Mouse (Mus musculus) midbrain, embryonic 10.5 days (tissue): ENCODE measurements around the gene Ormdl3. TPM values are rescaled to one million over a fixed set of nuclear protein-coding genes. Genes with fewer than 3 reads are reported as not detected.

Experiments
- DNase-seq: peaks from one replicate; pipeline ENCODE4 v3.0.0-alpha.2; 2017; ENCODE audit warnings: low spot score
- H3K27ac ChIP-seq: fragments of 300-500 bp; sonication (generic); replicated peaks from 2 replicates; pipeline ENCODE4 v1.5.1; 2016; ENCODE audit warnings: mild to moderate bottlenecking
- H3K27me3 ChIP-seq: fragments of 300-500 bp; sonication (generic); 2 replicates; pipeline ENCODE4 v1.6.1; 2016; ENCODE audit warnings: low read depth, mild to moderate bottlenecking; ENCODE audit not compliant: poor library complexity, severe bottlenecking
- H3K36me3 ChIP-seq: fragments of 300-500 bp; sonication (generic); 2 replicates; pipeline ENCODE4 v1.6.1; 2016; ENCODE audit warnings: mild to moderate bottlenecking, moderate library complexity
- H3K4me1 ChIP-seq: fragments of 300-500 bp; sonication (generic); 2 replicates; pipeline ENCODE4 v1.6.1; 2016
- H3K4me3 ChIP-seq: fragments of 300-500 bp; sonication (generic); 2 replicates; pipeline ENCODE4 v1.5.1; 2016; ENCODE audit warnings: mild to moderate bottlenecking, moderate library complexity
- H3K9me3 ChIP-seq: fragments of 300-500 bp; sonication (generic); replicated peaks from 2 replicates; pipeline ENCODE4 v1.6.1; 2016; ENCODE audit warnings: mild to moderate bottlenecking
- WGBS: fragments of 180-500 bp; shearing (Covaris S2); methylation state at CpG from one replicate; pipeline ENCODE4 v1.1.7; 2016; 5-methylcytosine and 5-hydroxymethylcytosine counted together
- polyA plus RNA-seq: library from polyadenylated mRNA; unstranded; fragments of >200 nt; fragmentation: Nextera tagmentation; extraction: Ambion mirVana; gene quantifications from 2 replicates; pipeline ENCODE4 v1.2.1, GENCODE M21; 2016

Gene Ormdl3
- polyA plus RNA-seq, 1 experiment from 2014 or later, result 65.8 TPM

DNA sequence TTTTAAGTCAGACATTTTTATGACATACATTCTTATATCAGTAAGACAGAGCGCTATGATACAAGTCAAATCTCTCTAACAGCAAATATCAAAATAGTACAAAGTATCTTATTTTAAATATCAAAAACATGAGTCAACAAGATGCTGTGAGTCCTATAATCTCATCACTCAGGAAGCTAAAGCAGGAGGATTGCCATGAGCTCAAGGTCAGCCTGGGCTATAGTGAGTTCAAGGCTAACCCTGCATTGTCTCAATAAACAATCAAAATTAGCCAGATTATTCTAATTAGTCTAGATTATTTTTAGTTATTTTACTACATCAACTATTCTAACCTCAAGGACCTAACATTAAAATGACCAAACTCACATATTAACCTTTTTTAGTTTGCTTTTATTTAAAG lies 43.8 kb downstream of the Ormdl3 start:
- no peak for DNase-seq
- WGBS, result 78% methylated on average over 1 of the region's 1 CpGs
- Histone ChIP-seq H3K27me3 (peaks cover 76% of the 10 kb centered on the region), H3K27ac (no peak overlapping the region), H3K4me1 (peaks cover 9% of the 10 kb centered on the region), H3K9me3 (no peaks in the 10 kb centered on the region; the same call in 1 of the 2 replicates), H3K4me3 (no peak overlapping the region), H3K36me3 (no peaks in the 10 kb centered on the region)

DNA sequence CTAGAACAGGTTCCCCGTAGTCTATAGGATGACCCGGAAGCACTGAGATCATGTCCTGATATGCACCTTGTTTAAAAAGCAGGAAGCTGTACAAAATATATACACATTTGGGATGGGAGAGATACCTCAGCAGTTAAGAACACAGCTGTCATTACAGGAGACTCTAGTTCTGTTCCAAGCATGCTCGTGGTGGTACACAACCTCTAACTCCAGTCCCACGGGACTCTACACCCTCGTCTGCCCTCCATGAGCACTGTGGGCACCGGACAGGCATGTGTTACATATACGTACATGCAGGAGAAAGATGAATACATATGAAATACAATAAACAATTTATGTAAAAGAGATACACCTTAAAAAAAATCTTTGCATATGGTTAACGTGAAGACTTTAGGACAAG lies 44.6 kb downstream of the Ormdl3 start:
- Histone ChIP-seq H3K27me3 (peaks cover 67% of the 10 kb centered on the region), H3K9me3 (no peaks in the 10 kb centered on the region; the same call in 1 of the 2 replicates), H3K4me3 (no peak overlapping the region), H3K36me3 (no peaks in the 10 kb centered on the region), H3K27ac (no peak overlapping the region), H3K4me1 (peaks cover 9% of the 10 kb centered on the region)
- no peak for DNase-seq
- 73% methylated on average over 8 of the region's 8 CpGs for WGBS

DNA sequence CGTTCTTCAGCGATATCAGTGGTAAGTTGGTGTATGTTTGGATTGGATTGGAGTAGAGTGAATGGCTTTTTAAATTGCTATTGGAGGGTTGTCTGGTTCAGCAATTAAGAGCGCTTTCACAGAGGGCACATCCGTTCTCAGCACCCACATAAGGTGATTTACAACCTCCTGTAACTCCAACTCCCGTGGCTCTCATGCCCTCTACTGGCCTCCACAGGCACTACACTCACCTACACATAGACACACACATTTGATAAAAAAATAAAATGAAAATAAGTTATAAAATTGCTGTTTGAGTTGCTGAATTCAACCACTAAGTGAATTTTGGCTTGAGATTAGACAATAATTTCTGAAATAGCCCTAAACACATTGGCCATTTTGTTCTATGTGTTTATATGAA lies 46.8 kb downstream of the Ormdl3 start:
- H3K27ac ChIP-seq, result no peak overlapping the region
- H3K36me3 ChIP-seq, result no peaks in the 10 kb centered on the region
- 82% methylated on average over 5 of the region's 5 CpGs for WGBS

DNA sequence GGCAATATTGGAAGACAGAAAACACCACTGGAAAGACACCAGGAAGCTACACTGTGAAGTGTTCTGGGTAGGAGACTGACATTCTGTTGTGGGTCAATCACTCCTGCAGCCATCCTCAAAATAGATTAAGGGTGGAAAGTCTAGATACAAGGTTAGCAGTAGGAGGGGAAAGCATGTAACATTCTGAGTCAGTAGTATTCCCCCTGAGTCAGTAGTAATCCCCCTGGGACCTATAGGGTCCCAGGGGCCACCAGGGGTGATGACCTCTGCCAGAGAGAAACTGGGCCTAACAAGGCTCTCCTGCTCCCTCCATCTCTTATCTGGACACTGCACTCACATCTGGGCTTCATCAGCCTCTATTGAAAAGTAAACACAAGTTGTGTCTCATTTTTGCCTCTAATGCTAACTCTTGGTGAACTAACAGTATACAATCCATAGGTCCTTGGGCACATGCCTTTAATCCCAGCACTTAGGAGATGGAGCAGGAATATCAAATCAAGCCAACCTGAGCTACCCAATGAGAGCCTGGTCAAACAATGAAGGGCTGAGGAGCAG lies 49.6 kb downstream of the Ormdl3 start:
- H3K9me3 ChIP-seq, result no peaks in the 10 kb centered on the region; the same call in 1 of the 2 replicates
- H3K36me3 ChIP-seq, result no peaks in the 10 kb centered on the region
- no peaks in the 10 kb centered on the region for H3K4me1 ChIP-seq
- DNase-seq, result no peak
- peaks cover 17% of the 10 kb centered on the region for H3K27me3 ChIP-seq
- no peak overlapping the region for H3K4me3 ChIP-seq
- no peak overlapping the region for H3K27ac ChIP-seq

More for the DNA sequence above, 46.8 kb downstream of the Ormdl3 start:
- H3K4me1 ChIP-seq, result peaks cover 2% of the 10 kb centered on the region
- H3K4me3 ChIP-seq, result no peak overlapping the region
- peaks cover 45% of the 10 kb centered on the region for H3K27me3 ChIP-seq
- no peaks in the 10 kb centered on the region; the same call in 1 of the 2 replicates for H3K9me3 ChIP-seq
- DNase-seq, result no peak

Other genes starting within 250 kb of the Ormdl3 start
- 1.0 and 1.6 TPM in 2 replicates for gene Ppp1r1b, start 239.0 kb downstream of the Ormdl3 start, polyA plus RNA-seq
- gene Stard3, start 229.0 kb downstream of the Ormdl3 start, polyA plus RNA-seq, result 54.5 and 55.6 TPM in 2 replicates
- 0.19 TPM in 1 of 2 replicates, not detected in the other for gene Tcap, start 203.6 kb downstream of the Ormdl3 start, polyA plus RNA-seq
- not detected in 2 replicates for gene Pnmt, start 200.9 kb downstream of the Ormdl3 start, polyA plus RNA-seq
- gene Pgap3, start 186.9 kb downstream of the Ormdl3 start, polyA plus RNA-seq, result 8.8 and 10.1 TPM in 2 replicates
- 21.8 and 22.4 TPM in 2 replicates for gene Erbb2, start 174.9 kb downstream of the Ormdl3 start, polyA plus RNA-seq
- 112 and 124 TPM in 2 replicates for gene Mien1, start 148.4 kb downstream of the Ormdl3 start, polyA plus RNA-seq
- gene Grb7, start 141.0 kb downstream of the Ormdl3 start, polyA plus RNA-seq, result 1.5 and 2.3 TPM in 2 replicates
- 0.02 and 0.06 TPM in 2 replicates for gene Ikzf3, start 41.3 kb downstream of the Ormdl3 start, polyA plus RNA-seq
- gene Zpbp2, start 36.3 kb downstream of the Ormdl3 start, polyA plus RNA-seq, result 0.11 and 0.32 TPM in 2 replicates
- not detected in 2 replicates for gene Lrrc3c, start 10.9 kb upstream of the Ormdl3 start, polyA plus RNA-seq
- 1.4 and 2.1 TPM in 2 replicates for gene Gm12355, start 38.3 kb upstream of the Ormdl3 start, polyA plus RNA-seq
- gene Gsdma3, start 39.0 kb upstream of the Ormdl3 start, polyA plus RNA-seq, result not detected in 2 replicates
- gene Gsdma2, start 59.4 kb upstream of the Ormdl3 start, polyA plus RNA-seq, result not detected in 2 replicates
- gene Gsdma, start 77.0 kb upstream of the Ormdl3 start, polyA plus RNA-seq, result not detected in 2 replicates
- 246 and 258 TPM in 2 replicates for gene Psmd3, start 95.2 kb upstream of the Ormdl3 start, polyA plus RNA-seq
- not detected in 2 replicates for gene Csf3, start 113.9 kb upstream of the Ormdl3 start, polyA plus RNA-seq
- gene Med24, start 142.1 kb upstream of the Ormdl3 start, polyA plus RNA-seq, result 74.1 and 82.2 TPM in 2 replicates
- gene Thra, start 153.3 kb upstream of the Ormdl3 start, polyA plus RNA-seq, result 9.5 and 15.6 TPM in 2 replicates
- 1.4 TPM in 2 replicates for gene Nr1d1, start 188.0 kb upstream of the Ormdl3 start, polyA plus RNA-seq
- 22.9 and 24.3 TPM in 2 replicates for gene Msl1, start 208.1 kb upstream of the Ormdl3 start, polyA plus RNA-seq
- gene Casc3, start 217.5 kb upstream of the Ormdl3 start, polyA plus RNA-seq, result 49.0 and 55.7 TPM in 2 replicates
- gene Rapgefl1, start 249.4 kb upstream of the Ormdl3 start, polyA plus RNA-seq, result 1.3 TPM in 2 replicates